Mouse (Mus musculus): ENCODE results near the gene Sox1. TPM values are rescaled to one million over a fixed set of nuclear protein-coding genes. Genes with fewer than 3 reads are reported as not detected.

The Sox1 gene
- total RNA-seq, 1 experiment from 2014 or later, result not detected

- no peak for ATAC-seq (replicated peaks; ENCODE audit: low read depth, poor library complexity, severe bottlenecking)
These were observed 6.5 kb upstream of the Sox1 start for GRCm38 (mm10) chr8:12388390-12389115.

GRCm38 (mm10) chr8:12389116-12389471 is 6.0 kb upstream of the Sox1 start:
- ATAC-seq (replicated peaks; ENCODE audit: low read depth, poor library complexity, severe bottlenecking), result no peak

GRCm38 (mm10) chr8:12389801-12390639 is 5.1 kb upstream of the Sox1 start:
- ATAC-seq (replicated peaks; ENCODE audit: low read depth, poor library complexity, severe bottlenecking), result no peak

GRCm38 (mm10) chr8:12390640-12391365 is 4.3 kb upstream of the Sox1 start:
- ATAC-seq (replicated peaks; ENCODE audit: low read depth, poor library complexity, severe bottlenecking), result no peak

GRCm38 (mm10) chr8:12391366-12392250 is 3.5 kb upstream of the Sox1 start:
- ATAC-seq (replicated peaks; ENCODE audit: low read depth, poor library complexity, severe bottlenecking), result no peak

GRCm38 (mm10) chr8:12392801-12393200 is 2.3 kb upstream of the Sox1 start:
- ATAC-seq (replicated peaks; ENCODE audit: low read depth, poor library complexity, severe bottlenecking), result no peak

- no peak for ATAC-seq (replicated peaks; ENCODE audit: low read depth, poor library complexity, severe bottlenecking)
These were observed 602 bp upstream of the Sox1 start for GRCm38 (mm10) chr8:12394385-12395000.

GRCm38 (mm10) chr8:12396501-12397345 is 1.6 kb downstream of the Sox1 start:
- ATAC-seq (replicated peaks; ENCODE audit: low read depth, poor library complexity, severe bottlenecking), result no peak

GRCm38 (mm10) chr8:12397346-12397925 is 2.3 kb downstream of the Sox1 start:
- no peak for ATAC-seq (replicated peaks; ENCODE audit: low read depth, poor library complexity, severe bottlenecking)

GRCm38 (mm10) chr8:12398011-12398945 is 3.2 kb downstream of the Sox1 start:
- no peak for ATAC-seq (replicated peaks; ENCODE audit: low read depth, poor library complexity, severe bottlenecking)

- no peak for ATAC-seq (replicated peaks; ENCODE audit: low read depth, poor library complexity, severe bottlenecking)
These were observed 4.5 kb downstream of the Sox1 start for GRCm38 (mm10) chr8:12399421-12400205.

- no peak for ATAC-seq (replicated peaks; ENCODE audit: low read depth, poor library complexity, severe bottlenecking)
These were observed 5.7 kb downstream of the Sox1 start for GRCm38 (mm10) chr8:12400611-12401390.

GRCm38 (mm10) chr8:12401391-12402270 is 6.5 kb downstream of the Sox1 start:
- no peak for ATAC-seq (replicated peaks; ENCODE audit: low read depth, poor library complexity, severe bottlenecking)

- no peak for ATAC-seq (replicated peaks; ENCODE audit: low read depth, poor library complexity, severe bottlenecking)
These were observed 7.6 kb downstream of the Sox1 start for GRCm38 (mm10) chr8:12402709-12403108.

GRCm38 (mm10) chr8:12408020-12408419 is 12.9 kb downstream of the Sox1 start:
- ATAC-seq (replicated peaks; ENCODE audit: low read depth, poor library complexity, severe bottlenecking), result no peak

Data from common myeloid progenitor, adult 5-6 weeks (primary cell).